Mouse (Mus musculus) limb, embryonic 14.5 days (tissue): ENCODE results near the gene Siglech. TPM values are rescaled to one million over a fixed set of nuclear protein-coding genes. Genes with fewer than 3 reads are reported as not detected.

Experiments used
- ATAC-seq: fragments of 200-750 bp; cut with Nextera tagmentation; 2 replicates; pipeline ENCODE4 v1.8.0; 2017; ENCODE audit warnings: low read depth, moderate number of reproducible peaks, moderate TSS enrichment; ENCODE audit not compliant: low FRiP score
- DNase-seq: peaks from one replicate; pipeline ENCODE4 v3.0.0-alpha.2; 2015; ENCODE audit warnings: low spot score
- H3K27ac ChIP-seq: fragments of 300-500 bp; sonication (generic); replicated peaks from 2 replicates; pipeline ENCODE4 v1.5.1; 2014; ENCODE audit warnings: low read depth, mild to moderate bottlenecking, low read length, moderate library complexity, mixed read lengths
- H3K27me3 ChIP-seq: fragments of 300-500 bp; sonication (generic); 2 replicates; pipeline ENCODE4 v1.6.1; 2014; ENCODE audit warnings: low read length, mixed read lengths; ENCODE audit not compliant: control insufficient read depth, insufficient read depth
- H3K36me3 ChIP-seq: fragments of 300-500 bp; sonication (generic); 2 replicates; pipeline ENCODE4 v1.6.1; 2014; ENCODE audit warnings: mild to moderate bottlenecking, low read length, moderate library complexity, mixed read lengths; ENCODE audit not compliant: control insufficient read depth, insufficient read depth
- H3K4me1 ChIP-seq: fragments of 300-500 bp; sonication (generic); 2 replicates; pipeline ENCODE4 v1.6.1; 2014; ENCODE audit warnings: antibody characterized with exemption, low read length, mixed read lengths; ENCODE audit not compliant: control insufficient read depth, insufficient read depth
- H3K4me2 ChIP-seq: fragments of 300-500 bp; sonication (generic); replicated peaks from 2 replicates; pipeline ENCODE4 v1.6.1; 2014; ENCODE audit warnings: low read depth, mild to moderate bottlenecking, low read length, moderate library complexity; ENCODE audit not compliant: severe bottlenecking
- H3K4me3 ChIP-seq: fragments of 300-500 bp; sonication (generic); replicated peaks from 2 replicates; pipeline ENCODE4 v1.5.1; 2014; ENCODE audit warnings: low read length
- H3K9ac ChIP-seq: fragments of 300-500 bp; sonication (generic); 2 replicates; pipeline ENCODE4 v1.6.1; 2014; ENCODE audit warnings: mild to moderate bottlenecking, low read depth, low read length, moderate library complexity; ENCODE audit not compliant: severe bottlenecking
- H3K9me3 ChIP-seq: fragments of 300-500 bp; sonication (generic); 2 replicates; pipeline ENCODE4 v1.6.1; 2016; ENCODE audit warnings: low read length; ENCODE audit not compliant: control insufficient read depth
- POLR2A ChIP-seq: fragments of 200-500 bp; IDR thresholded peaks from 2 replicates; pipeline ENCODE4 v1.8.0; 2012; ENCODE audit warnings: inconsistent platforms, mild to moderate bottlenecking, moderate library complexity, borderline replicate concordance; ENCODE audit not compliant: insufficient read depth, insufficient read length; ENCODE audit errors: extremely low read depth
- WGBS: fragments of 180-500 bp; shearing (Covaris S2); extraction: QIAGEN DNeasy Blood & Tissue Kit; methylation state at CpG from one replicate; pipeline ENCODE4 v1.1.7; 2014; 5-methylcytosine and 5-hydroxymethylcytosine counted together
- polyA plus RNA-seq, 2 experiments: library from polyadenylated mRNA; depleted of rRNA in 1 of 2; stranded (reverse) in 1 of 2; unstranded in 1 of 2; fragments of >200 nt; fragmentation: Nextera tagmentation in 1 of 2; extraction: Ambion mirVana in 1 of 2; gene quantifications; 2 replicates each; pipeline versions ENCODE4 v1.2.1 to v1.2.3; 2012 to 2014

The Siglech gene
- polyA plus RNA-seq, 2 experiments, result 0.34 to 0.50 TPM

GRCm38 (mm10) chr7:55743614-55744267 lies 24.2 kb upstream of the Siglech start:
- Histone ChIP-seq H3K36me3 (no peaks in the 10 kb centered on the region), H3K4me3 (no peak overlapping the region), H3K27ac (no peak overlapping the region), H3K9ac (no peak overlapping the region), H3K27me3 (no peaks in the 10 kb centered on the region), H3K4me2 (no peak overlapping the region), H3K9me3 (no peaks in the 10 kb centered on the region), H3K4me1 (no peaks in the 10 kb centered on the region)
- WGBS, result 88% methylated on average over 3 of the region's 3 CpGs
- no peak for ATAC-seq
- TF ChIP-seq POLR2A, result no peak
- no peak for DNase-seq

DNA sequence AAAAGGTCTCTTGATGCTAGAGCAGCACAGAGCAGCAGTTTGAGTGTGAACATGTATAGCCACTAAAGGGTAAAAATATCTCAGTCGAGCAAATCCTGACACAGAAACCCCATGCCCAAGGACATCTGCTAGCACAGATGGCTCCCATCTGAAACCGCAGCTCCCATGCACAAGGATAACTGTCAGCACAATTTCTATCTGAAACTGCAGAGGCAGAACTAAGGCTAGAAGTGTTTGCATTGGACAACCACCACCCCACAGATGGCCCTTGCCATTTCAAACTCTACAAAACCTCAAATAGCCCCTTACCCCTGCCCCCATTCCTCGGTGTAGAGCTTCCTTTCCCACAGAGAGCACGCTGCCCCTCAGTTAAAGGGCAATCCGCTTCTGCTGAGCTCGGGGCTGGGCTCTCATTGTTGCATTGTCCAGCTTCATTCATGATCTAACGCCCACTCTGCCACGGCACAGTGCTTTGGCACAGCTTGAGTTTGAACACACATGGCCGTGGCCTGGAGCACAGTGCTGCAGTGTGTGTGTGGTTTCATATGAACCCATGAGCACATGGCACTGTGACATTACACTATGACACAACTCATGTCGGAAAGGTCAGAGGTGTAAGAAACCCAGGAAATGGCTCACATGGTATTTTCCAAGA lies 23.3 kb upstream of the Siglech start:
- no peak for TF ChIP-seq POLR2A
- no peaks in the 10 kb centered on the region for H3K36me3 ChIP-seq
- ATAC-seq, result no peak
- H3K9me3 ChIP-seq, result no peaks in the 10 kb centered on the region
- WGBS, result 68% methylated on average over 10 of the region's 10 CpGs
- H3K4me3 ChIP-seq, result no peak overlapping the region
- H3K4me1 ChIP-seq, result no peaks in the 10 kb centered on the region
- H3K27ac ChIP-seq, result no peak overlapping the region
- H3K4me2 ChIP-seq, result no peak overlapping the region
- no peaks in the 10 kb centered on the region for H3K27me3 ChIP-seq
- no peak overlapping the region for H3K9ac ChIP-seq
- no peak for DNase-seq

- H3K9me3 ChIP-seq, result no peaks in the 10 kb centered on the region
- H3K4me3 ChIP-seq, result no peak overlapping the region
- H3K27ac ChIP-seq, result no peak overlapping the region
- H3K9ac ChIP-seq, result no peak overlapping the region
- no peaks in the 10 kb centered on the region for H3K36me3 ChIP-seq
- no peaks in the 10 kb centered on the region for H3K27me3 ChIP-seq
- ATAC-seq (no peak), DNase-seq (no peak)
- no peak for TF ChIP-seq POLR2A
- H3K4me1 ChIP-seq, result no peaks in the 10 kb centered on the region
- H3K4me2 ChIP-seq, result no peak overlapping the region
- WGBS, result 66% methylated on average over 3 of the region's 3 CpGs
These were observed 17.1 kb upstream of the Siglech start for GRCm38 (mm10) chr7:55750841-55751240.

DNA sequence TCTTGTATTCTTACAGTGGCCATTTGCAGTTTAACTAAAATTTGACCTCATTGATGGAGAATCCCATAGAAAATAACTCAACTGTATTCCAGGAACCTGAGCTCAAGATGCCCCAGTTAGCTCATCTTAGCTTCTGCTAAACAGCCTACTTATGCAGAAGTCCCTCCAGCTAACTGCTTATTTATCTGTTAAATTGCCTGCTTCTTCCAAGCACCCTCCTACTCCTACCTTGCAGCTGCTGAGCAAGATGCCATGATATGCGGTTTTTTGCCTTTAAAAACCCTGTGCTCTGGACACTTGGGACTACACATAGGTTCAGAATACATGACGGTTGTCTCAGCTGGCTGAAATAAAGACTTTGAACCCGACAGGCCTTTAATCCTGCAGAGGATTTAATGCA lies 8.6 kb upstream of the Siglech start:
- H3K4me1 ChIP-seq, result no peaks in the 10 kb centered on the region
- DNase-seq (no peak), ATAC-seq (no peak)
- H3K9ac ChIP-seq, result no peak overlapping the region
- no peak overlapping the region for H3K27ac ChIP-seq
- H3K36me3 ChIP-seq, result no peaks in the 10 kb centered on the region
- H3K4me2 ChIP-seq, result no peak overlapping the region
- TF ChIP-seq POLR2A, result no peak
- 63% methylated on average over 3 of the region's 3 CpGs for WGBS
- no peaks in the 10 kb centered on the region for H3K9me3 ChIP-seq
- H3K27me3 ChIP-seq, result no peaks in the 10 kb centered on the region
- no peak overlapping the region for H3K4me3 ChIP-seq

- H3K36me3 ChIP-seq, result no peaks in the 10 kb centered on the region
- no peaks in the 10 kb centered on the region for H3K9me3 ChIP-seq
- H3K9ac ChIP-seq, result no peak overlapping the region
- H3K4me2 ChIP-seq, result no peak overlapping the region
- no peak overlapping the region for H3K4me3 ChIP-seq
- WGBS, result 59% methylated on average over 4 of the region's 4 CpGs
- no peak for TF ChIP-seq POLR2A
- H3K27me3 ChIP-seq, result no peaks in the 10 kb centered on the region
- no peak overlapping the region for H3K27ac ChIP-seq
- ATAC-seq, result no peak
- DNase-seq, result no peak
- H3K4me1 ChIP-seq, result no peaks in the 10 kb centered on the region
These were observed 12.0 kb downstream of the Siglech start for GRCm38 (mm10) chr7:55780011-55780410.
